Mouse (Mus musculus) cerebellum, adult 2 months (tissue): ENCODE data around the gene Wdr89.

Experiments
- CTCF ChIP-seq: fragments of 200-500 bp; IDR thresholded peaks from 2 replicates; pipeline ENCODE4 v1.5.1; 2011; ENCODE audit warnings: low read depth, mild to moderate bottlenecking, control low read depth, low read length, moderate library complexity, borderline replicate concordance; ENCODE audit not compliant: insufficient read depth
- POLR2A ChIP-seq: fragments of 200-500 bp; IDR thresholded peaks from 2 replicates; pipeline ENCODE4 v1.6.1; 2011; ENCODE audit warnings: low read length, control low read depth, borderline replicate concordance; ENCODE audit not compliant: insufficient read depth

- TF ChIP-seq POLR2A (no peak), CTCF (no peak)
These were observed 21.7 kb downstream of the Wdr89 start for GRCm38 (mm10) chr12:75647663-75648062.
